Mouse (Mus musculus): ENCODE results near the gene Gm28372. TPM values are rescaled to one million over a fixed set of nuclear protein-coding genes. Genes with fewer than 3 reads are reported as not detected.

Gm28372 gene
- total and polyA plus RNA-seq, 3 experiments = not detected

- Histone ChIP-seq H3K79me2 (ENCODE audit: control insufficient read depth, insufficient read depth, low read length, poor library complexity) (peaks cover 25% of the 10 kb centered on the region), H3K27me3 (ENCODE audit: control insufficient read depth in 1 of 2, insufficient read depth in 2 of 2, low read length in 2 of 2) (no peaks in the 10 kb centered on the region), H3K9me3 (replicated peaks; ENCODE audit: insufficient read depth, low read length) (no peaks in the 10 kb centered on the region), H3K36me3 (ENCODE audit: control insufficient read depth in 1 of 2, insufficient read depth in 2 of 2, low read length in 2 of 2) (peaks cover 9 to 18% of the 10 kb centered on the region in 2 experiments), H3K4me1 (ENCODE audit: control insufficient read depth in 1 of 2, insufficient read depth in 2 of 2, low read length in 2 of 2) (peaks cover 15 to 17% of the 10 kb centered on the region in 2 experiments), H3K27ac (ENCODE audit: control insufficient read depth, low read depth, low read length) (no peak overlapping the region), H3K4me3 (ENCODE audit: control insufficient read depth in 1 of 2, insufficient read depth in 1 of 2, low read depth in 2 of 2, low read length in 2 of 2) (no peak overlapping the region), H3K9ac (ENCODE audit: control insufficient read depth, low read depth, low read length, poor library complexity, severe bottlenecking) (no peak overlapping the region)
- peak; percentile 78 for DNase-seq (ENCODE audit: low read depth, low spot score)
- TF ChIP-seq SIN3A (IDR thresholded peaks at IDR 0.05; ENCODE audit: low read length) (no peak), ZC3H11A (IDR thresholded peaks at IDR 0.05; ENCODE audit: low read depth, low read length) (peak; percentile 53), CTCF (IDR thresholded peaks at IDR 0.05 in 2 of 3, conservative IDR thresholded peaks at IDR 0.05 in 1 of 3; ENCODE audit: control insufficient read depth in 1 of 3, insufficient read depth in 1 of 3, low read depth in 2 of 3, low read length in 3 of 3, poor library complexity in 1 of 3, severe bottlenecking in 1 of 3) (peak; percentile 59 to 78 (median 66)), MAX (IDR thresholded peaks at IDR 0.05; ENCODE audit: low read length) (no peak), SMC3 (IDR thresholded peaks at IDR 0.05; ENCODE audit: low read depth, low read length) (peak; percentile 62), RAD21 (IDR thresholded peaks at IDR 0.05; ENCODE audit: low read depth, low read length) (peak; percentile 63)
These were observed 28.1 kb downstream of the Gm28372 start for GRCm38 (mm10) chr2:130433152-130433551.

DNA sequence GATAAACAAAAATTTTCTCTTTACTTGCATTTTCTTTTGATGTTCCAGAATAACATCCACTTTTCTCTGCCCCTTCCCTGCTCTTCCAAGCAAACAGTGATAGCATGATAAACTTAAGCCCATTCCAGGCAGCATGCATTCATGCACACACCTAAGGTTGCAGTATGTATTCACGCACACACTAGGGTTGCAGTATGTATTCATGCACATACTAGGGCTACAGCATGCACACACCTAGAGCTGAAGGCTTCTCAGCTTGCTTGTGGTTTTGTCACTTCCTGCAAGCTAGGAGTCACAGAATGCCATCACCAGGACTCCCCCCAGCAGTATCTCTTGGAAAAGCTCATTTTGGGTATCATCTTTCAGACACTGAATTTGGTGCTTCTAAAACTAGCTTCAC, 31.7 kb downstream of the Gm28372 start:
- Histone ChIP-seq H3K79me2 (ENCODE audit: control insufficient read depth, insufficient read depth, low read length, poor library complexity) (peaks cover 15% of the 10 kb centered on the region), H3K27me3 (ENCODE audit: control insufficient read depth in 1 of 2, insufficient read depth in 2 of 2, low read length in 2 of 2) (no peaks in the 10 kb centered on the region), H3K9me3 (replicated peaks; ENCODE audit: insufficient read depth, low read length) (no peaks in the 10 kb centered on the region), H3K36me3 (ENCODE audit: control insufficient read depth in 1 of 2, insufficient read depth in 2 of 2, low read length in 2 of 2) (peaks cover 0 to 20% of the 10 kb centered on the region in 2 experiments; a peak in 2 of 4 replicates), H3K27ac (ENCODE audit: control insufficient read depth, low read depth, low read length) (no peak overlapping the region), H3K4me3 (ENCODE audit: control insufficient read depth in 1 of 2, insufficient read depth in 1 of 2, low read depth in 2 of 2, low read length in 2 of 2) (no peak overlapping the region), H3K9ac (ENCODE audit: control insufficient read depth, low read depth, low read length, poor library complexity, severe bottlenecking) (no peak overlapping the region), H3K4me1 (ENCODE audit: control insufficient read depth in 1 of 2, insufficient read depth in 2 of 2, low read length in 2 of 2) (no peaks in the 10 kb centered on the region)
- TF ChIP-seq EP300 (IDR thresholded peaks at IDR 0.05; ENCODE audit: low read depth in 1 of 2, low read length in 2 of 2) = no peak
- no peak for TF ChIP-seq TCF12 (IDR thresholded peaks at IDR 0.05; ENCODE audit: low read depth, low read length)
- peak; percentile 91 for TF ChIP-seq ZKSCAN1 (IDR thresholded peaks at IDR 0.05; ENCODE audit: low read depth, low read length)
- no peak for DNase-seq (ENCODE audit: low read depth, low spot score)

GRCm38 (mm10) chr2:130438861-130439260, 33.8 kb downstream of the Gm28372 start:
- Histone ChIP-seq H3K27me3 (ENCODE audit: control insufficient read depth in 1 of 2, insufficient read depth in 2 of 2, low read length in 2 of 2) (no peaks in the 10 kb centered on the region), H3K36me3 (ENCODE audit: control insufficient read depth in 1 of 2, insufficient read depth in 2 of 2, low read length in 2 of 2) (peaks cover 0 to 19% of the 10 kb centered on the region in 2 experiments; a peak in 2 of 4 replicates), H3K4me1 (ENCODE audit: control insufficient read depth in 1 of 2, insufficient read depth in 2 of 2, low read length in 2 of 2) (no peaks in the 10 kb centered on the region), H3K9ac (ENCODE audit: control insufficient read depth, low read depth, low read length, poor library complexity, severe bottlenecking) (no peak overlapping the region), H3K27ac (ENCODE audit: control insufficient read depth, low read depth, low read length) (no peak overlapping the region), H3K79me2 (ENCODE audit: control insufficient read depth, insufficient read depth, low read length, poor library complexity) (peaks cover 8% of the 10 kb centered on the region; the same call in 1 of the 2 replicates), H3K9me3 (replicated peaks; ENCODE audit: insufficient read depth, low read length) (no peaks in the 10 kb centered on the region), H3K4me3 (ENCODE audit: control insufficient read depth in 1 of 2, insufficient read depth in 1 of 2, low read depth in 2 of 2, low read length in 2 of 2) (no peak overlapping the region)
- TF ChIP-seq MAX (IDR thresholded peaks at IDR 0.05; ENCODE audit: low read length) = no peak
- no peak for TF ChIP-seq E2F4 (IDR thresholded peaks at IDR 0.05; ENCODE audit: borderline replicate concordance, low read depth, low read length)
- TF ChIP-seq MYB (IDR thresholded peaks at IDR 0.05; ENCODE audit: low read depth, low read length) = no peak
- TF ChIP-seq HCFC1 (IDR thresholded peaks at IDR 0.05; ENCODE audit: low read depth, low read length) = no peak
- no peak for TF ChIP-seq POLR2A (IDR thresholded peaks at IDR 0.05; ENCODE audit: control insufficient read depth in 1 of 2, insufficient read depth in 1 of 2, low read depth in 1 of 2, low read length in 2 of 2, poor library complexity in 1 of 2)
- TF ChIP-seq JUND (IDR thresholded peaks at IDR 0.05; ENCODE audit: low read depth, low read length) = no peak
- TF ChIP-seq SIN3A (IDR thresholded peaks at IDR 0.05; ENCODE audit: low read length) = no peak
- no peak for TF ChIP-seq EP300 (IDR thresholded peaks at IDR 0.05; ENCODE audit: low read depth in 1 of 2, low read length in 2 of 2)
- TF ChIP-seq ZNF384 (IDR thresholded peaks at IDR 0.05; ENCODE audit: low read depth, low read length) = no peak
- TF ChIP-seq KAT2A (conservative IDR thresholded peaks at IDR 0.05; ENCODE audit: low read depth, low read length) = no peak
- no peak for TF ChIP-seq TBP (IDR thresholded peaks at IDR 0.05; ENCODE audit: low read depth, low read length)
- no peak for TF ChIP-seq RAD21 (IDR thresholded peaks at IDR 0.05; ENCODE audit: low read depth, low read length)
- no peak for TF ChIP-seq POLR2AphosphoS2 (IDR thresholded peaks at IDR 0.05; ENCODE audit: low read length)
- no peak for TF ChIP-seq CHD1 (IDR thresholded peaks at IDR 0.05; ENCODE audit: low read depth, low read length)
- no peak for TF ChIP-seq USF1 (IDR thresholded peaks at IDR 0.05; ENCODE audit: low read depth, low read length)
- TF ChIP-seq ETS1 (IDR thresholded peaks at IDR 0.05; ENCODE audit: low read depth, low read length) = no peak
- TF ChIP-seq SMC3 (IDR thresholded peaks at IDR 0.05; ENCODE audit: low read depth, low read length) = no peak
- TF ChIP-seq MAZ (IDR thresholded peaks at IDR 0.05; ENCODE audit: low read depth, low read length) = no peak
- DNase-seq (ENCODE audit: low read depth, low spot score) = no peak
